In the genomic region with DNA sequence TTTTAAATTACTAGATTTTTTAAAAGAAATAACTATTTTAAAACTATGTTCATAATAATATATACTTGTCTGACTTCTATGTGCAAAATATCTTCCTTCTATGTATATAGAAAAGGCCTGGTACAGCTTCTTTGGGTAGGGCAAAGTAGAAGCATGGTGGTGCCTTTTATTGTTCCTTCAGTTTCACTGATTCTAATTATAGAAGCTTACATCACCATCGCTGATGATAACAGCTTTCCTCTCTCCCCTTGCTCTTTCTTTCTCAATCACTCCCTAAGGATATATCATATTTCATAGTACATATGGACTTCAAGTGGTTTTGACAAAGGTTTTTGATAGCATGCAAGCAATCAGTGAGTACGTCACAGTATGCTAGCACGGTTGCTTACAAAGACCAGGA, we compare ENCODE assay signal across 9 mouse cellular contexts.
DNase-seq lines count a peak whose midpoint lies in the region; ATAC-seq lines count a peak whose summit lies in the region.
"Had no signal": no experiment of that assay in that cellular context is flagged by ENCODE, and none has a peak within 500 bp of the region (broad histone marks: within the 10 kb centered on the region; RNA-seq: fewer than 3 reads in every experiment).

No protein-coding gene starts in this region.

- H3K36me3 ChIP-seq in hindbrain, embryonic 10.5 days, result peaks cover 5% of the 10 kb centered on the region
- no peaks in the 10 kb centered on the region for H3K36me3 ChIP-seq in hindbrain, embryonic 16.5 days (ENCODE audit: control insufficient read depth, insufficient read depth, low read length)
- H3K36me3 ChIP-seq in intestine, embryonic 16.5 days (ENCODE audit: control insufficient read depth, insufficient read depth, low read length), result no peaks in the 10 kb centered on the region

- no peak overlapping the region for H3K4me2 ChIP-seq in hindbrain, embryonic 16.5 days (ENCODE audit: low read length)
- no peak overlapping the region for H3K4me2 ChIP-seq in intestine, embryonic 16.5 days (ENCODE audit: low read depth, low read length)

- H3K27ac ChIP-seq in hindbrain, embryonic 10.5 days, result 0 out of 2 replicates have a peak overlapping the region, but pooled peaks have one; percentile 23
- no peak overlapping the region for H3K27ac ChIP-seq in hindbrain, embryonic 16.5 days (ENCODE audit: low read depth, low read length)
- H3K27ac ChIP-seq in intestine, embryonic 16.5 days (ENCODE audit: low read length), result no peak overlapping the region

- H3K9ac ChIP-seq in hindbrain, embryonic 16.5 days (ENCODE audit: low read depth, low read length), result no peak overlapping the region
- H3K9ac ChIP-seq in intestine, embryonic 16.5 days (ENCODE audit: low read depth, low read length), result no peak overlapping the region

- no peaks in the 10 kb centered on the region for H3K27me3 ChIP-seq in hindbrain, embryonic 10.5 days (ENCODE audit: insufficient read depth, poor library complexity, severe bottlenecking)
- no peaks in the 10 kb centered on the region for H3K27me3 ChIP-seq in hindbrain, embryonic 16.5 days (replicated peaks; ENCODE audit: control insufficient read depth, insufficient read depth, low read length)
- H3K27me3 ChIP-seq in intestine, embryonic 16.5 days (replicated peaks; ENCODE audit: control insufficient read depth, insufficient read depth, low read length), result no peaks in the 10 kb centered on the region

- 79% methylated on average over 3 of the region's 3 CpGs for WGBS in hindbrain, embryonic 10.5 days
- 53% methylated on average over 3 of the region's 3 CpGs for WGBS in hindbrain, embryonic 16.5 days
- 60% methylated on average over 3 of the region's 3 CpGs for WGBS in intestine, embryonic 16.5 days

- ATAC-seq in hindbrain, embryonic 16.5 days, result no peak
- ATAC-seq in intestine, embryonic 16.5 days, result 0 out of 2 replicates have a peak, but pooled peaks have one; percentile 42

- no peak overlapping the region for H3K4me3 ChIP-seq in hindbrain, embryonic 10.5 days
- no peak overlapping the region for H3K4me3 ChIP-seq in hindbrain, embryonic 16.5 days (ENCODE audit: low read length)
- no peak overlapping the region for H3K4me3 ChIP-seq in intestine, embryonic 16.5 days (ENCODE audit: low read length)

- no peaks in the 10 kb centered on the region for H3K9me3 ChIP-seq in hindbrain, embryonic 10.5 days
- H3K9me3 ChIP-seq in hindbrain, embryonic 16.5 days (ENCODE audit: control insufficient read depth, low read length), result no peaks in the 10 kb centered on the region
- H3K9me3 ChIP-seq in intestine, embryonic 16.5 days (ENCODE audit: control insufficient read depth, low read length), result no peaks in the 10 kb centered on the region

- no peaks in the 10 kb centered on the region for H3K4me1 ChIP-seq in hindbrain, embryonic 10.5 days (replicated peaks)
- H3K4me1 ChIP-seq in hindbrain, embryonic 16.5 days (ENCODE audit: control insufficient read depth, insufficient read depth, low read depth, low read length), result no peaks in the 10 kb centered on the region; the same call in 1 of the 2 replicates
- 0 out of 2 replicates have a peak, but pooled peaks cover 4% of the 10 kb centered on the region for H3K4me1 ChIP-seq in intestine, embryonic 16.5 days (ENCODE audit: control insufficient read depth, insufficient read depth, low read length)

- peak; percentile 2 for DNase-seq in embryo, embryonic 10.5 days (ENCODE audit: low spot score)
- no peak for DNase-seq in embryo, embryonic 9.5 days (ENCODE audit: extremely low spot score)
- DNase-seq in hindbrain, embryonic 10.5 days (ENCODE audit: low spot score), result no peak
- peak; percentile 57 for DNase-seq in NIH3T3 (ENCODE audit: low read depth)
- no peak for DNase-seq in adrenal gland, adult 18-20 months (ENCODE audit: low spot score in 2 of 2)
- no peak for DNase-seq in kidney, postnatal 10 days
- DNase-seq: adrenal gland, adult 8-10 months had no signal

Comparison
In these comparisons a context has a peak if more than half of its experiments do, and no peak if none do; other contexts are left out.
1. DNase-seq: peak in embryo, embryonic 10.5 days (single experiment) and NIH3T3 (single experiment); none in embryo, embryonic 9.5 days (single experiment), hindbrain, embryonic 10.5 days (single experiment), adrenal gland, adult 18-20 months (0 of 2) and kidney, postnatal 10 days (single experiment).